Mouse (Mus musculus) WW6 (cell line): ENCODE results near the gene Lingo1.

Experiments
- DNase-seq: peaks from one replicate; pipeline ENCODE4 v3.0.0-alpha.2; 2013; ENCODE audit warnings: low read depth, low spot score

Gene Lingo1

DNA sequence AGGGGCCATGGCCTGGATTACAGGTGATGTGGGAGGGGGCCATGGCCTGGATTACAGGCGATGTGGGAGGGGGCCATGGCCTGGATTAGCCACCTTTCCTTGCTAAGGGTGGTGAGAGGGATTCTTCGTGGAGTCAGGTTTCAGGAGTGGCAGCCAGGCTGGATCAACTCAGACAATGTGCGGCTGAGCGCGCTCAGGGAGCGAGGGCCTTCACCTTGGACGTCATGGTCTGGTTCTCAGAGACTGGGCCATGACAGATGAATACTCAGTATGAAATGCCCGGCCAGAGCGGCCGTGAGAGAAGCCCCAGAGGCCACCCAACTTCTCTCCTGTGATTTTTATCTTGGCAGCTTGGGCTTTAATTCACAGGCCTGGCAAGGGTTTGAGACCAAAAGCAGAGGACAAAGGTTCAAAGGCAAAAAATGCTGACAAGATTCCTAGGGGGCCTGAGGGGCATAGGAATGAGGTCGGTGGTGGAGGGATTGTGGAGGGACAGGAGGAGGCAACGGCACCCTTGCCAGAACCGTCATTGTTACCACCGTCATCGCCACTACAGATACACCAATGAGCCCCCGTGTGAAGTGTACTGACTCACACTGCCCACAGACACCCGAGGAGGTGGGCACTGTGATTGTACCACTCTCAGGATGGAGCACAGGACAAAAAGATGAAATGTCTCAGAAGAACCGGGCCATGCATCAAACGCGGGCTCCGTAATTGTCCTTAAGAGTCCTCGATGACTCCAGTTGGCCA is 117.2 kb downstream of the Lingo1 start:
- DNase-seq, result no peak

DNA sequence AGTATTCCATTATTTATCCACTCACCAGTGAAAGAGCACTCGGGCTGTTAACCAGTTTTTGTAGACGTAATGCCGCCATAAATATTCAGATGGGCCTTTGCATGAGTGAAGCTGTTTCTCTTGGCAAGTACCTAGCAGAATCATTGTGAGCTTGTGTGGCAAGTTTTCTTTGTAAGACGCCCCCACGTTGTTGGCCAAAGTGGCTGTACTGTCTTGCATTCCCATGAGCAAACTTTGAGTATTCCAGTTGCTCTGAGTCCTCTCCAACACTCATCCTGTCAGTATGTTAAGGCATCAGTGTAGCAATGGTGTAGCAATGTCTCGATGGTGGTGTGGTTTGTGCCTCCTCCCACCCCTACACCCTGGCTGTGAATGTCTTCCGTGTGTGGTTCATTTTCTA is 120.6 kb downstream of the Lingo1 start:
- no peak for DNase-seq

GRCm38 (mm10) chr9:56669605-56670221 is 126.6 kb downstream of the Lingo1 start:
- no peak for DNase-seq

- DNase-seq, result no peak
Observed at GRCm38 (mm10) chr9:56664136-56664535, 132.1 kb downstream of the Lingo1 start.

DNA sequence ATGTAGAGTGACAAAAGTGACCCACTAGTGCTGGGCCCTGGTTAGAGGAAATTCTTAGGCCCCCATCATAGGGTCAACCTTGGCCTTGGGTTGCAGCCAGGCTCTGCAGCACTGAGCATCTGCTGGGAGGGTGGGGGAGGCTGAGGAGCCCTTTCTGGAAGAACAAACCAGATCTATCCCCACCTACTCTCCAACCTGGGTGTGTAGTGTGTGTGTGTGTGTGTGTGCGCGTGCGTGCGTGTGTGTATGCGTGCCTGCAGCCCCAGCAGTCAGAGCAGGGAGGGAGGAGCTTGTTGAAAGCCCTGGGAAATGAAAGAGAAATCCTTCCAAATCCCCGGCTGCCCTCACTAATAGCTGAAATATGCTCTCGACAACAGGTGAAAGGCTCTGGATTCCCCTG is 133.3 kb downstream of the Lingo1 start:
- no peak for DNase-seq

- DNase-seq, result no peak
Observed at GRCm38 (mm10) chr9:56662405-56662804, 133.9 kb downstream of the Lingo1 start.

- no peak for DNase-seq
Observed at GRCm38 (mm10) chr9:56661217-56661840, 134.9 kb downstream of the Lingo1 start.

DNA sequence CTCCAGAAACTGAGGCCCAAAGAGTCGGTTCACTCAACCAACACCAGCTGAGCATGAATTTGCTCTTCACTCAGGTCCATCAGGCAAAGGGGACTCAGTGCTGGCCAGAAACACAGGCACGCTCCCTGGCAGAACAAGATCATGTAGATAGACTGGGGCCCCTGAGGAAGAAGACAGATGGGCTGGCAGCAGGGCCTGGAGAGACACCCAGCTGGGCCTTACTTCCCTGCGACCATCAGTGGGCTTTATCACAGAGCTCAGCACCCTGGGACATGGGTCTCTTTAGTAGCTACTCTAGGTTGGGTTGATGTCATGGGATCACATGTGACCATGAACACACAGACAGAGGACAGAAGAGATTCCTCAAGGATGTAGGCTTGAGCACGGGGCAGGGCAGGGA is 137.7 kb downstream of the Lingo1 start:
- DNase-seq, result no peak

DNA sequence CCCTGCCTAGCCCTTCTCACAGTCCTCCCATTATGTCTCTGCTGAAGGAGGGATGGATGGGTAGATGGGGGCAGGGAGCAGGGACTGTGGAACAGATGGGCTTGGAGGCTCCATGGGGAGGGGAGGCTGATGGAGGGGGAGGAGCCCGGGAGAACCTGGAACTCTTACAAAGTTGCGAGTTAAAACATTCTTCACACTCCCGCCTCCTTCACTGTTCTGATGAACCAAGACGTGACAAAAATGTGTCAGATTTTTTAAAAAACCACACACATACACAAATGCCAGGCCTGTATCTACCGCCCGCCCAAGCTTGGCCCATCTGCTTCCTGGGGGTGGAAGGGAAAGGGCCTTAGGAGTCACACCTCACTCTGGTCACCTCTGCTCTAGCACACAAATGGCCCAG is 138.3 kb downstream of the Lingo1 start:
- DNase-seq, result no peak

DNA sequence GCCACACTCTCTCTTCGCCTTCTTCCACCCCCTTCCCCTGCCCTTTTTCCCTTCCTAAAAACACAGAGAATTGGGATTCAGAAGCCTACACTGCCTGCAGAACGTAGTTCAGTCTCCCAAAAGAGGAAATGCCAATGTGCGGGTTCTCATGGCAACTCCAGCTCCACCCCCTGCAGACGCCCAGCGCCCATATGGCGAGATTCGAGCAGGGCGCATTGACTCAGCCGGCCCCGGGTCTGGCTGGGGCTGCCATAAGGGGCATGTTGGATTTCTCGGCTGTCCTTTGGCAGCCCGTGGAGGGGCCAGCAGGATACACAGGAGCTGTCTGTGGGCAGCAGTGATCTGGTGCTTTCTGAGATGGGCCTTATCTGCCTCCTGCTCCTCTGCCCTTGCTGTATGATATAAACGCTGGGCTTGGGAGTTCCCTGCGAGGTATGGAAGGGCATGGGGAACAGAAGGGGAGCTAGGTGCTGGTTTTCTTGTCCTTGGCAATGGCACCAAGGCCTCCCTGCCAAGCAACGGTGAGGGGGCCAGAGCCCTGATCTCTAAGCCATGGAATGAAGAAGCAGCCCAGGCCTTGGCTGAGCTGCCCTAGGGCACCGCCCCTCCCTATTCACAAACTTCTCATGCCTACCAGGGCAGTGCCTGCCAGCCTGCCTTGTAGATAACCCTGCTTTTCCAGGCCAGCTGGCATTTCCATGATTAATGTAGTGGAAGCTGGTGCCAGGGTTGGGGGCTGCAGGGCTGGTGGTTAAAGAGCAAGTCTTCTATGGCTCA is 139.3 kb downstream of the Lingo1 start:
- no peak for DNase-seq

DNA sequence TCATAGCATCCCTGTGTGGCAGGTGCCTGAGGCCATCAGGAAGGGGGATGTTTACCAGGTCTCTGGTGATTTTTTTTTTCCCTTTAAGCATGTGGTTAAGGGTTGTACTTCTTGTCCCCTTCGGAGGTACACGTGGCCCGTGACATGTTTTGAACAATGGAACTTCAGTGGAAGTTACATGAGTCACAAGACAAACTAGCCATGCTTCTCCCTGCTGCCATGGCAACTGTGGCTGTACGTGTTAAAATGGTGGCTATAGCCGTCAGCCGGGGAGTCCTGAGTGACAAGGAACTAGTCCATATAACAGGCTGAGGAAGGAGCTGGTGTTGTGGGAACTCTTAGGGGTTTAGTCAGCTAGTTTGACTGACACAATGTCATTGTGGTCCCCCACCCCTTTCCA is 141.1 kb downstream of the Lingo1 start:
- no peak for DNase-seq

DNA sequence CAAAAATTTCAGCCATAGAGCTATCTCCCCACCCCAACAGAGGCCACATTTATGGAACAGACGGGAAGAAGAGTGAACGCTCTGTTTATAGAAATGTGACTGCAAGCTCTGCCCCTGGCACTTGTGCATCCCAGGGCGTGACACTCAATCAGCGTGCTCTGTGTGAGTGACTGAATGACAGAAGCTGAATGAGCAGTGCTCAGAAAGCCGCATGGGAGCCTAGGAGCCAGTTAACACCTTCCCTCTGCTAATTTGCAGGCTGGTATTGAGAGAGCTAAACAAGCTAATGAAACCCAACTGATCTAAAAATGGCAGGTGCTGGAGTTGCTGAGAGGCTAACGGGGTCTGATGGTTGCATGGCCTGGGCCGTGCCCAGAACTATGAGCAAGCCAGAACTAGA is 143.7 kb downstream of the Lingo1 start:
- DNase-seq, result no peak

DNA sequence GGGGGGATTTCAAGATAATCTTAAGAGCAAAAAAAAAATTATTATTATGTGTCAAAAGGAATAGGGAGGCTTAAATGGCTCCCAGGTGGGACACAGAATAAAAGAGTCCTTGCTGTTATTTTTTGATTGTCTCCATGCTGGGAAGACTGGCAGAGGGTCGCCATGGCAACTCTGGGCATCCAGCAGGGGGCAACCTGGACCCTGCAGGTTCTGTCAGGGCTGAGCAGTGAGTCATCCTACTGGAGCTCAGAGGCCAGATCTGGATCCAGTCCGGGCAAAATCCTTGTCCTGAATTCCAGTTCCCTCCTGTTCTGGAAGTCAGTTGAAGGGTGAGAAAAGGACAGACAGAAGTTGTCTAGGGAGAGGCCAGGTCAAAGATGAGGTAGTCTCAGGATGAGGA is 144.7 kb downstream of the Lingo1 start:
- no peak for DNase-seq

DNA sequence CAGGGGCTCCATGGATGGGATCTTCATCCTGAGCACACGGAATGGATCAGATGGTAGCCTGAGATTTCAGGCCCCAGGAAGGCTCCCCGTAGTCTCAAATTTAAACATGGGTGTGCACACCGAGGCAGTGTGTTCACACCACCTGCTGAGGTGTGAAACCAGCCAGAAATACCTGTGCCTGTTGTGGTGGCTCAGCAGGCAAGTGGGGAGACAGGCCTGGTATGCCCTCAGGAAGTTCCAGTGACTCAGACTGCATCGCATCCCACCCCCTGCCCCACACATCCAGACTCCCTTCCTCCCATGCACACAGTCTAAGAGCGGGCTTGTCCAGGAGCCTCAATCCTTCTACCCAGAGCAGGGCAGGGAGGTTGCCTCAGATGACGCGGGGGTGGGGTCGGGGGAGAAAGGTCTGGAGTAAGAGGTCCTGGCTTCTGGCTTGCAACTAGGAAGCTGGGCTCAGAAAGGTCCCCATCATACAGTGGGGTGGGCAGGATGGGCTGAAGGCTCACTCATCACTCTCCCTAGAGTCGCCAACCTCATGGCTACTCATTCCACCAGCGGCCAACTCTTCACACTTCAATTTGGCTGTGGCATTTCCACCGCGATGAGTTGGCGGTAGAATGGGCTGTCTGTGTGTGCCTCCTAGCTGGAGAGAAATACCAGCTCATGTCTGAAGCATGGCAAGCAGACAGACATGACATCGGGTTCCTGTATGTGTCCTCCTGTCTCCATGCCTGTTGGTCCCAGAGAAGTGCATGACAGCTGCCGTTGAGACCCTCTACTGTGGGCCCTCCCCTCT is 149.8 kb downstream of the Lingo1 start:
- DNase-seq, result no peak

- no peak for DNase-seq
Observed at GRCm38 (mm10) chr9:56643474-56643873, 152.8 kb downstream of the Lingo1 start.

- DNase-seq, result no peak
Observed at GRCm38 (mm10) chr9:56638226-56638905, 157.9 kb downstream of the Lingo1 start.

- no peak for DNase-seq
Observed at GRCm38 (mm10) chr9:56637403-56637857, 158.8 kb downstream of the Lingo1 start.

DNA sequence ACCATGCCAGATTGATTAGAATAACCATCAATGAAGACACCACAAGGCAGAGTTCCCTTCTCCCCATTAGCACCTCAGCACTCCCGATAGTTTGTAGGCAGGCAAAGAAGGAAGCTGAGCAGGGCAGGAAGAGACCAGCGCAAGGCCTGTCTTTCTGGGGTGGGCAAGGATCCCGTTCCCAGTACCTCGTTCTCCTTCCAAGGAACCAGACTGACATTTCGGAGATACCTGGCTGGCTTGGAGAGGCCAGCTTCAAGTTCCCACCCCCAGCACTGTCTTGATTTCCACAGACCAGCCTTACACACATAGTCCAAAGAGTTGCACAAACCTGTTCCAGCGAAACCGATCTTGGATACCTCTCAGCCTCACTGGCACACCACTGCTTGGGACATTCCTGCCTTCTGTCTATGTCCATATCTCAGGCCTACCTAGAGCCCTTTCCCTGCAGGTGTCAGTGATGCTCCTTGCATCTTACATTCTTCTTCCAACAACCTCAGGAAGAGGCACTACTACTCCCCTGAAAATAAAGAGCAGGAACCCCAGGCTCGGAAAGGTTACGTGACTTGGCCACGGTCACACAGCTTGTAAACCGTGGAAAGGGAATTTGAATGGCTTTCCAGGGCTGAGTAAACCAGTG is 159.4 kb downstream of the Lingo1 start:
- no peak for DNase-seq

GRCm38 (mm10) chr9:56636214-56636613 is 160.1 kb downstream of the Lingo1 start:
- DNase-seq, result peak; percentile 68

DNA sequence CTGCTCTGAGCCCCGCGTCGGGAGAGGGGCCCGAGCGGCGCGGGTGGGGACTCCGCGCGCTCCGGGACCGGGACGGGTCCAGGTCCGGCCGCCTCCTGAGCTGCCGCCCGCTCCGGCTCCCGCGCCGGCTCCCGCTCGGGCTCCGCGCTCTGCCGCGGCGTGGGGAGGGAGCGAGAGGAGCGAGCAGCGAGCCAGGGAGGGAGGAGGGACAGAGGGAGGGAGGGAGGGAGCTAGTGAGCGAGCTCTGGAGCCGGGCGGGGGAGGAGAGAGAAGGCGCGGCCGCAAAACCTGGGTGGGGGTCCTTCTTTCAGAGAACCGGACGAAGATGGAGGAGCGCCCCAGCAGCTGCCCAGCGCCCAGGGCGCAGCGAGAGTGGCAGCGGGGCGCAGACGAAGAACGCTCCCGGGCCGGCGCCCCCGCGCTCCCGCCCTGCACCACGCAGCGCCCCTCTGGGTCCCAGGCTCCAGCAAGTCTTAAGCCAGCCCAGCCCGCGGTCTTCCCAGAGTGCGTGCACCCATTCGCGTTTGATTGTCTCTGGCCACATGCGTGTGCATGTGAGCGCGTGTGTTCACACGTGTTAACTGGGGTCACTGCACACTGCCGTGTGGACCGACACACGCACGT is 160.7 kb downstream of the Lingo1 start:
- DNase-seq, result peak; percentile 43
